Mouse (Mus musculus): ENCODE data around the gene Olfr730. TPM values are rescaled to one million over a fixed set of nuclear protein-coding genes. Genes with fewer than 3 reads are reported as not detected.

Gene Olfr730
- not detected for total RNA-seq (2021)

DNA sequence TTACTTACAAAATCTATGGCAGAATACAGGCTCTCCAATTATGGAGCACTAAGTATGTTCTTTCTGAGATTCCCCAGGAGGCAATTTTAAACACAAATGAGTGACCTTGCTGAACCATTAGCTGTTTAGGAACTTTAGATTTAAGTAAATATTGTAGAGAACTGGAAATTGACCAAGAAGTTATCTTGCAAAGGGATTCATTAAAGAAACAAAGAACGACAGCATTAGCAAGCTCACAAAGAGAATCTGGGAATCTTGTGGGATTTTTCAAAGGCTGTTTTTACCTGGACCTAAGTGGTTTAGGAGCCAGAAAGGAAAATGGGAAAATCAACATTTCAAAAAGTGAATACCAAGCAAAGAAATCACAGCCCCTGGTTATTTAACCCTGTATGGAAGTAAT, at the start of gene Olfr730:
TSS of gene Olfr730 (minus strand) at position 101 of the 400 bp plus-strand sequence.
- no peak for DNase-seq (ENCODE audit: low spot score in 2 of 2)
- intact Hi-C loops (cut with DNase I), result no loop called here

DNA sequence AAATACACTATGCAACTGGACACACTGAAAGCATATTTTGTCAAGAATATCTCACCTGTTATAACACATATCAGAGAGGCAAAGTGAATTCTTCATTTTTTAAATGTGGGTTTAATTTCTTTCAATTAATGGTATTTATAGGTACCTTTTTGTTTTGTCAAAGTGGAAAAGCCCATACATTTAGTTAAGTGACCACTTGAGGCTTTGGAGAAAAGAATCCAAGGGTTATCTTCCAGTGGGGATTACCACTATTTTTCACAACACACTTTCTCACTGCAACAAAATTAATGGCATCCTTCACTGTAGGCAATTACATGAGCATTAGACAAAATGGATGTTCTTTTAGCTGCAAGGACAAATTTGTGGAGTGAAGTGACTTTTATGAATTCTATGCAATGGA, 35.2 kb downstream of the Olfr730 start, which contains the start of gene Olfr729:
TSS of gene Olfr729 (minus strand) at position 101 of the 400 bp plus-strand sequence.
- intact Hi-C loops (cut with DNase I), result no loop called here
- no peak for DNase-seq (ENCODE audit: low spot score in 2 of 2)

DNA sequence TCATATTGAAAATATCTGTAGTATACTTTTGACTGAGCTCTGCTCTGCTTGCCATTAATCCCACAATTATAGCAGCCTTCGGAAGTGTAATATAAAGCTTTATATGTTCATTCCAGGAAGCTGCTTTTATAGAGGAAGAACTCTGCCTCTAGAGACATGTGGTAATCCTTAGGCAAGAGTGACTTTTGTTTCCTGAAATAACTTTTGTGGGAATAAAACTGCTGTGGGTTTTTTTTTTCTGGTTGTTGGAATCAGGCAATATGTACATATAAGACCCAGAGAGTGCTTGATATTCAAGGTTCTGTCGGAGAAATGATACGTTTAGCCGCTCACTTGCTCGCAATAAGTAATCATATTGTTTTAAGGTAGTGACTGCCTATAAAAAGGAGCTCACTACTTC, 45.4 kb downstream of the Olfr730 start, which contains the start of gene Olfr728:
TSS of gene Olfr728 (minus strand) at position 101 of the 400 bp plus-strand sequence.
- no peak for DNase-seq (ENCODE audit: low spot score in 2 of 2)
- intact Hi-C loops (cut with DNase I), result no loop called here

Other genes starting within 250 kb of the Olfr730 start
- gene Olfr724, start 224.9 kb downstream of the Olfr730 start, total RNA-seq (2021), result not detected
- not detected for gene Olfr725, start 147.8 kb downstream of the Olfr730 start, total RNA-seq (2021)
- not detected for gene Olfr726, start 97.2 kb downstream of the Olfr730 start, total RNA-seq (2021)
- not detected for gene Olfr727, start 65.0 kb downstream of the Olfr730 start, total RNA-seq (2021)
- not detected for gene Olfr728, start 45.5 kb downstream of the Olfr730 start, total RNA-seq (2021)
- gene Olfr729, start 35.3 kb downstream of the Olfr730 start, total RNA-seq (2021), result not detected
- not detected for gene Olfr731, start 53.7 kb upstream of the Olfr730 start, total RNA-seq (2021)
- gene Olfr732, start 96.0 kb upstream of the Olfr730 start, total RNA-seq (2021), result not detected
- not detected for gene Olfr733, start 113.3 kb upstream of the Olfr730 start, total RNA-seq (2021)
- not detected for gene Olfr734, start 138.6 kb upstream of the Olfr730 start, total RNA-seq (2021)
- not detected for gene Olfr735, start 160.7 kb upstream of the Olfr730 start, total RNA-seq (2021)
- not detected for gene Tlr11, start 169.7 kb upstream of the Olfr730 start, total RNA-seq (2021)
- not detected for gene Olfr736, start 193.0 kb upstream of the Olfr730 start, total RNA-seq (2021)
- not detected for gene Olfr738, start 219.4 kb upstream of the Olfr730 start, total RNA-seq (2021)
- gene Olfr739, start 230.4 kb upstream of the Olfr730 start, total RNA-seq (2021), result not detected